Mouse (Mus musculus) intestine, postnatal 0 days (tissue): ENCODE results near the gene Top3a. TPM values are rescaled to one million over a fixed set of nuclear protein-coding genes. Genes with fewer than 3 reads are reported as not detected.

Source experiments
- ATAC-seq: fragments of 200-750 bp; cut with Nextera tagmentation; 2 replicates; pipeline ENCODE4 v1.8.0; 2017; ENCODE audit warnings: mild to moderate bottlenecking, moderate TSS enrichment, moderate library complexity
- H3K27ac ChIP-seq: fragments of 300-500 bp; sonication (generic); 2 replicates; pipeline ENCODE4 v1.5.1; 2014; ENCODE audit warnings: mild to moderate bottlenecking, low read depth, low read length, moderate library complexity
- H3K27me3 ChIP-seq: fragments of 300-500 bp; sonication (generic); replicated peaks from 2 replicates; pipeline ENCODE4 v1.6.1; 2014; ENCODE audit warnings: low read length, mixed read lengths; ENCODE audit not compliant: control insufficient read depth, insufficient read depth
- H3K36me3 ChIP-seq: fragments of 300-500 bp; sonication (generic); 2 replicates; pipeline ENCODE4 v1.6.1; 2014; ENCODE audit warnings: mild to moderate bottlenecking, moderate library complexity; ENCODE audit not compliant: control insufficient read depth, insufficient read depth
- H3K4me1 ChIP-seq: fragments of 300-500 bp; sonication (generic); replicated peaks from 2 replicates; pipeline ENCODE4 v1.6.1; 2014; ENCODE audit warnings: antibody characterized with exemption, low read length, mixed read lengths; ENCODE audit not compliant: control insufficient read depth, insufficient read depth
- H3K4me2 ChIP-seq: fragments of 300-500 bp; sonication (generic); replicated peaks from 2 replicates; pipeline ENCODE4 v1.6.1; 2014; ENCODE audit warnings: low read depth, mild to moderate bottlenecking, moderate library complexity
- H3K4me3 ChIP-seq: fragments of 300-500 bp; sonication (generic); 2 replicates; pipeline ENCODE4 v1.5.1; 2014; ENCODE audit warnings: low read depth, low read length
- H3K9ac ChIP-seq: fragments of 300-500 bp; sonication (generic); 2 replicates; pipeline ENCODE4 v1.6.1; 2014; ENCODE audit warnings: mild to moderate bottlenecking, low read depth, low read length
- H3K9me3 ChIP-seq: fragments of 300-500 bp; sonication (generic); 2 replicates; pipeline ENCODE4 v1.6.1; 2016; ENCODE audit warnings: mixed run types; ENCODE audit not compliant: control insufficient read depth
- CTCF ChIP-seq: sonication (generic); IDR thresholded peaks from 2 replicates; pipeline ENCODE4 v1.5.1; 2016; ENCODE audit warnings: low read depth, mild to moderate bottlenecking, control low read depth, antibody characterized with exemption, moderate library complexity
- WGBS: fragments of 180-500 bp; shearing (Covaris S2); extraction: QIAGEN DNeasy Blood & Tissue Kit; methylation state at CpG from one replicate; pipeline ENCODE4 v1.1.7; 2014; 5-methylcytosine and 5-hydroxymethylcytosine counted together
- polyA plus RNA-seq: library from polyadenylated mRNA; unstranded; fragments of >200 nt; fragmentation: Nextera tagmentation; extraction: Ambion mirVana; gene quantifications from 2 replicates; pipeline ENCODE4 v1.2.1, GENCODE M21; 2015

Top3a gene
- polyA plus RNA-seq, 1 experiment from 2014 or later = 3.2 TPM

DNA sequence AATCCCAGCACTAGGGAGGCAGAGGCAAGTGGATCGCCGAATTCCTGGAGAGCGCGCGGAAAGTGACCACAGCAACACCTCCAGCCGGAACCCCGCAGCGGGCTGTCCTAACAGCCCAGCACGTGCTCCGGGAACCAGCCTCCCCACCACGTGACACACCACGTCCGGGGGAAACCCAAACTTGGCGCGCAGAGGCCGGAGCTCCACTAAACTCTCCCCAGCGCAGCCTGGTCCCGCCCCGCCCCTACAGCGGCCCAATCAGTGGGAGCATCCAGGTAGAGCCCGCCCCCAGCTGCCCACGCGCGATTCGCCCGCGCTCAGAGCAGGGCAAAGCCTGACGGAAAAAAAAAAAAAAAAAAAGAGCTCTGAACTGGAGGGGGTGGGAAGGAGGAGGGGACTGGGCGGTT, 33.9 kb upstream of the Top3a start:
- Histone ChIP-seq H3K27me3 (no peaks in the 10 kb centered on the region), H3K9ac (0 out of 2 replicates have a peak overlapping the region, but pooled peaks have one; percentile 18), H3K4me3 (peak overlapping the region; percentile 51), H3K4me2 (peak overlapping the region; percentile 83), H3K27ac (peak overlapping the region; percentile 61; the same call in 1 of the 2 replicates), H3K9me3 (no peaks in the 10 kb centered on the region), H3K4me1 (0 out of 2 replicates have a peak, but pooled peaks cover 4% of the 10 kb centered on the region), H3K36me3 (no peaks in the 10 kb centered on the region)
- TF ChIP-seq CTCF = no peak; the same call in 1 of the 2 replicates
- 0% methylated on average over 29 of the region's 29 CpGs for WGBS
- peak; percentile 94 for ATAC-seq

DNA sequence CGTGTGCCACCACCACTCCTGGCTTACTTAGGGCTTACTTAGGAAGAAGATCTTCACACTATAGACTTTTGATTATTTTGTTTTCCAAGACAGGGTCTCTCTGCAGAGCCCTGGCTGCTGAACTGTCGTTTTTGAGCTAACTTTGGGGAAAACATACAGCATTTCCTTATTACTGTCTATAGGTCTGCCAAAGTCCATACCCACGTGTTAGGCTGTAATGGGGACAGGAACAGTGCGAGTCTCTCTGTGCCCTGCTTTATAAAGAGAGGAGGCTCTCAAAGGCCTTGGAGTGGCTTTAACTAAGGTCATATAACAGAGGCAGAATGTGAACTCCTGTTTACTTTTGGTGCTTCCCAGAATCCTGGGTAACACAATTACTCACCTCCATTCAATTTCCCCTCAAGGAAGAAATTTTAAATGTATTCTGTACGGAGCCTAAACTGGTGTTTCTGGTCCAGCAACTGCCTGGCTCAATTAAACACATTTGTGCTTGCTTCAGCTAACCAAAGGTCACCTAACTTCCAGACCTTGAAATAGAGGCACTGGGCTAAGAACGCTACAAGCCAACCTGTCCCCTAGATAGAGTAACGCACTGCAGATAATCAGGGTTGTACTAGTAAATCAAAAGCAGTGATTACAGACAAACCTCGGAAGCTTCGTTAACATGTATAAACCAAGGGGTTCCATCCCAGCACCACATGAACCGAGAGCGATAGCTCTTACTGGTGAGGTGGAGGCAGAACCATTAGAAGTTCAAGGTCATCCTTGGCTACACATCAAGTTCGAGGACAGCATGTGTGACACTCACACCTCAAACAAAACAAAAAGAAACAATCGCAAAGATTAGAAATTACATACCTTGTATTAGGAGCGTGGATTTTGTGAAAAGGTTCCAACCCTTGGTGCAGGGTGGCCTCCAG, 33.1 kb upstream of the Top3a start:
- H3K27me3 ChIP-seq = no peaks in the 10 kb centered on the region
- no peak for TF ChIP-seq CTCF
- H3K27ac ChIP-seq = peak overlapping the region; percentile 61
- peak overlapping the region; percentile 83 for H3K4me2 ChIP-seq
- H3K4me1 ChIP-seq = 0 out of 2 replicates have a peak, but pooled peaks cover 4% of the 10 kb centered on the region
- 8% methylated on average over 14 of the region's 14 CpGs for WGBS
- ATAC-seq = peak; percentile 50
- peak overlapping the region; percentile 18; the same call in 1 of the 2 replicates for H3K9ac ChIP-seq
- H3K4me3 ChIP-seq = peak overlapping the region; percentile 51
- H3K36me3 ChIP-seq = no peaks in the 10 kb centered on the region
- no peaks in the 10 kb centered on the region for H3K9me3 ChIP-seq

DNA sequence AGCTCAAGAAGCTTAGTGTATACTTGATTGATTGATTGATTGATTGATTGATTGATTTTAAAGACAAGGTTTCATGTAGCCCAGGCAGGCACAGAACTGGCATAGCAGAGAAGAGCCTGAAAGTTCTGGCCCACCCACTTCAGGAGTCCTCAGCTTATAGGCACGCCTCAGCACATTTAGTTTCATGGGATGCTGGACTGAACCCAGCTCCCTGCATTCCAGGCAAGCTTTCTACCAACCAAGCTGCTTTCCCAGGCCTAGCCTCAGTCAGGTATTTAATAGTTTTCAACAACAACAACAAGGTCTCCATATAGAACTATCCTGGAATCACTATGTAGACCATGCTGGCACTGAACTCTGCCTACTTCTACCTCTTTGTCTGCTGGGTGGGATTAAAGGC, 32.4 kb upstream of the Top3a start:
- no peak for TF ChIP-seq CTCF
- 36% methylated on average over 1 of the region's 1 CpGs for WGBS
- Histone ChIP-seq H3K4me1 (0 out of 2 replicates have a peak, but pooled peaks cover 4% of the 10 kb centered on the region), H3K9ac (peak overlapping the region; percentile 5; the same call in 1 of the 2 replicates), H3K4me2 (peak overlapping the region; percentile 83), H3K27me3 (no peaks in the 10 kb centered on the region), H3K4me3 (peak overlapping the region; percentile 51), H3K36me3 (no peaks in the 10 kb centered on the region; the same call in 1 of the 2 replicates), H3K9me3 (no peaks in the 10 kb centered on the region), H3K27ac (peak overlapping the region; percentile 54)
- ATAC-seq = no peak

DNA sequence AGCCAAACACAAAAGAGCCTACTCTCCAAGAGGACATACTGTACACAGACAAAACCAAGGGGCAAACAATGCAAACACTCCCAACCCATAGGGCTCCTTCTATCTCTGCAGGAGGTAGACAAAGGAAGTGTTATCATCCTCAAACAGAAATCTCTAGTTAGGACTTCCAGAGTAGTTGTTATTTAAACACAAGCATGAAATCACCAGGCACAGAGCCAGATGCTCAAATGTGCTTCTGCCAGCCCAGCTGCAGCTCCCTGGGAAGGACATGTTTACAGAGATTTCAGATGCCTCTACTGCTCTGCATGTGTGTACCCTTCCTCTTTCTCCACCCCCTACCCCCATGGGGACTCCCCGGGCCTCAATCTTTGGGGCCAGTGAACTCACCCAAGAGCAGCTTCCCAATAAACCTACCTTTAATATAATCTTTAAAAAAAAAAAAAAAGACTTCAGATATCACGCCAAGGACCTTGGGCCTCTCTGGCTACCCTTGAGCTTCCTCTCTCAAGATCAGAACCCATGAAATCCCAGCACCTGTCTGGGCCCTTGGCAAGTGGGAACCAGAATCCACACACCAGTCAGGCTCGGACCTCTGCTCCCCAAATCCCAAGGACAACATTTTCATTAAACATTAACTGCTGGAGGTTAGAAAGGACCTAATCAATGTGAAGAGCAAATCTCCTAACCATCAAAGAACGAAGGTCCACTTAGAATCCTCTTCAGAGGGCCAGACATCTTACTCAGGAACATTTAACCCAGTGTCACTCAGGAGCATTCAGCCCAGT, 31.3 kb upstream of the Top3a start:
- Histone ChIP-seq H3K4me1 (0 out of 2 replicates have a peak, but pooled peaks cover 4% of the 10 kb centered on the region), H3K9me3 (no peaks in the 10 kb centered on the region), H3K27ac (no peak overlapping the region), H3K36me3 (no peaks in the 10 kb centered on the region; the same call in 1 of the 2 replicates), H3K9ac (no peak overlapping the region), H3K4me2 (peak overlapping the region; percentile 83), H3K4me3 (no peak overlapping the region), H3K27me3 (no peaks in the 10 kb centered on the region)
- no peak for ATAC-seq
- WGBS = 33% methylated on average over 4 of the region's 4 CpGs
- no peak for TF ChIP-seq CTCF

DNA sequence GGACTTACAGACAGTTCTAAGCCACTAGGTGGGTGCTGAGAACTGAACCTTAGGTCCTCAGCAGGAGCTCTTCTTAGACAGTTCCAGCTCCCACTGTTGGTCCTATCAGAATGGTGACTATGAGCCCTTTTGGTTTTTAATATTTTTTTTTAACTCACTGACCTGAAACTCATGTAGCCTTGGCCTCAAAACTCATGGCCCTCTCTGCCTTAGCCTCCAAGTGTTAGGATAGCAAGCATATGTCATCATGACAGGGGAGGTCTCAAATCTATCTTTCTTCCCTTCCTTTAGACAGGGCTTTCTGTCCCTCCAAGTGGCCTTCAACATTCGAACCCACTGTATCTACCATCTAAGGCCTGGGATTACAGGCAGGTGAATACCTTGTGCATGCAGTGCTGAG, 23.7 kb upstream of the Top3a start:
- peaks cover 33% of the 10 kb centered on the region for H3K36me3 ChIP-seq
- 94% methylated on average over 1 of the region's 1 CpGs for WGBS

DNA sequence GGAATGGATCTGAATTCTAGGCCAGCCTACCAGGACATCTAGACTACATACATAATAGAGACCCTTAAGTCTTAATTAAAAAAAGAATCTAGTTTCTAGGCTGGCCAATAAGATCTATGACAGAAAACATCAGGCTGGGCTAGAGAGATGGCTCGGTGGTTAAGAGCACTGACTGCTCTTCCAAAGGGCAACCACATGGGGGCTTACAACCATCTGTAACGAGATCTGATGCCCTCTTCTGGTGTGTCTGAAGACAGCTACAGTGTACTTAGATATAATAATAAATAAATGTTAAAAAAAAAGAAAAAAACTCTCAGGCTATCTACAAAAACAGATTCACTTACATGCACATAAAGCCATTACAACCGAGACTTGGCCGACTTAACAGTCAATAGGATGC, 22.8 kb upstream of the Top3a start:
- no peak for ATAC-seq
- Histone ChIP-seq H3K36me3 (peaks cover 35% of the 10 kb centered on the region), H3K9ac (no peak overlapping the region), H3K9me3 (no peaks in the 10 kb centered on the region), H3K4me1 (no peaks in the 10 kb centered on the region), H3K27me3 (no peaks in the 10 kb centered on the region), H3K27ac (no peak overlapping the region), H3K4me3 (no peak overlapping the region), H3K4me2 (no peak overlapping the region)
- 80% methylated on average over 4 of the region's 4 CpGs for WGBS
- TF ChIP-seq CTCF = 0 out of 2 replicates have a peak, but pooled peaks have one; percentile 18

More for the DNA sequence above, 23.7 kb upstream of the Top3a start:
- H3K4me1 ChIP-seq = no peaks in the 10 kb centered on the region
- TF ChIP-seq CTCF = no peak
- no peaks in the 10 kb centered on the region for H3K27me3 ChIP-seq
- H3K27ac ChIP-seq = no peak overlapping the region
- no peak overlapping the region for H3K4me2 ChIP-seq
- no peak for ATAC-seq
- H3K9ac ChIP-seq = no peak overlapping the region
- no peak overlapping the region for H3K4me3 ChIP-seq
- no peaks in the 10 kb centered on the region for H3K9me3 ChIP-seq
